Mouse (Mus musculus) ES-Bruce4 (cell line): Measurements from ENCODE around the gene Yars. TPM values are rescaled to one million over a fixed set of nuclear protein-coding genes. Genes with fewer than 3 reads are reported as not detected.

Source experiments
- H3K27ac ChIP-seq: 2 replicates; pipeline ENCODE4 v1.5.1; 2012; ENCODE audit warnings: low read length, inconsistent platforms; ENCODE audit not compliant: insufficient read depth
- H3K27me3 ChIP-seq: 2 replicates; pipeline ENCODE4 v1.6.1; 2012; ENCODE audit warnings: mild to moderate bottlenecking, low read length, inconsistent platforms; ENCODE audit not compliant: control insufficient read depth, poor library complexity, insufficient read depth, severe bottlenecking
- H3K36me3 ChIP-seq: 2 replicates; pipeline ENCODE4 v1.6.1; 2012; ENCODE audit warnings: inconsistent platforms, mild to moderate bottlenecking, low read length, moderate library complexity; ENCODE audit not compliant: control insufficient read depth, poor library complexity, insufficient read depth, severe bottlenecking
- H3K4me1 ChIP-seq: one replicate; pipeline ENCODE4 v1.8.1; 2011; ENCODE audit warnings: low read length; ENCODE audit not compliant: control insufficient read depth, insufficient read depth
- H3K4me3 ChIP-seq: 2 replicates; pipeline ENCODE4 v1.5.1; 2011; ENCODE audit warnings: low read depth, mild to moderate bottlenecking, low read length
- H3K9ac ChIP-seq: 2 replicates; pipeline ENCODE4 v1.6.1; 2012; ENCODE audit warnings: low read depth, mild to moderate bottlenecking, inconsistent platforms; ENCODE audit not compliant: poor library complexity, severe bottlenecking
- H3K9me3 ChIP-seq: replicated peaks from 2 replicates; pipeline ENCODE4 v1.6.1; 2012; ENCODE audit warnings: mild to moderate bottlenecking, low read length, inconsistent platforms; ENCODE audit not compliant: control insufficient read depth, poor library complexity, insufficient read depth, severe bottlenecking
- CTCF ChIP-seq: IDR thresholded peaks from one replicate; pipeline ENCODE4 v1.8.1; 2011; ENCODE audit warnings: low read depth, low read length
- EP300 ChIP-seq: IDR thresholded peaks from 2 replicates; pipeline ENCODE4 v1.6.1; 2011; ENCODE audit warnings: low read depth, low read length; ENCODE audit not compliant: insufficient read depth
- POLR2A ChIP-seq: IDR thresholded peaks from one replicate; pipeline ENCODE4 v1.8.1; 2011; ENCODE audit warnings: low read length; ENCODE audit not compliant: insufficient read depth
- polyA plus RNA-seq: library from polyadenylated mRNA; stranded (reverse); fragments of >200 nt; gene quantifications from 2 replicates; pipeline ENCODE4 v1.2.4, GENCODE M21; 2011; ENCODE audit warnings: low read depth; ENCODE audit not compliant: missing spikeins, insufficient read depth, insufficient read length

The Yars gene
- polyA plus RNA-seq: 90.6 and 99.8 TPM in 2 replicates

DNA sequence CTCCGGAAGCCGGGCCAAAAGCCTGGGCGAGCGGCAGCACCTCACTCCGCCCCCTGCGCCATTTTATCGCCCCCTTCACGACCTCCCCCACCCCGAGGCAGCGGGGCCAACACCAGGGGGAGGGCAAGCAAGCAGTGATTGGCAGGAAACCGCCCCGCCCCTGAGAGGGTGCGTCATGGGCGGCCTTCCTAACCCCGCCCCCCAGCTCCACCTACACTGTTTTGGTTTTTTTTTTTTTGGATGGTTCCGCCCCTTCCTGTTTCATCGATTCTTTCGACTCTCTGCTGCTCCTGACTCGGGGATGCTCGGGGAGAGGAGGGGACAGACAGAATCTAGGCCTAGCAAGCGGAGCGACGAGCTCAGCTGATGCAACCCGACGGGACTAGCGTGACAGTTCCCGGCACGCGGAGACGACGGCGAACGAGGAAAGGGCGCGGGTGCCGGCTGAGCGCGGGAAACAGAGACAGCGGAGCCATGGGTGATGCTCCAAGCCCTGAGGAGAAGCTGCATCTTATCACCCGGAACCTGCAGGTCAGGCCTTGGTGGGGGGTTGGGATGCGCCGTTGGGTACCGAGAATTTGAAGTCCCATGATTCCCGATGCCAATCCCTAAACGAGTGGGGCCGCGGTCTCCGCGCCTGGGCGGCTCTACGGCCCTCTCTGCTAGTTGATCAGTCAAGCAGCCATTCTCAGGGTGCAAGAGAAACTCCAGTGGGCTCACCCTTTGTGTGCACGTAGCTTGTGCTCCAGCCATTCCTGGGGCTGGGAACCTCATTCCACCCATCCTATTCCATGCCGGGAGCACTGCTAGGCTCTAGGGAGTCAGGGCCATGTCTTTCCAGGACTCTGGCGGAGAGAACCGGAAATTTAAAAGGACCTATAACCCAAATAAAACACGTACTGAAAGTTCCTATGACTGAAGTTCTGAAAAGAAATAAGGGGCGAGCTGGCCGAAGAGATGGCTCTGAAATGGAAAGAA, at the start of gene Yars, which contains the start of gene S100pbp:
Gene Yars, plus strand, starts transcription at position 219 of the 978 bp plus-strand sequence.
Gene S100pbp, minus strand, starts transcription at position 186 of the 978 bp plus-strand sequence.
- Histone ChIP-seq H3K36me3 (peaks cover 6% of the 10 kb centered on the region; the same call in 1 of the 2 replicates), H3K4me3 (peak within 1 kb of the TSS; percentile 97), H3K27me3 (no peaks in the 10 kb centered on the region), H3K9ac (peak within 1 kb of the TSS; percentile 94), H3K27ac (peak within 1 kb of the TSS; percentile 64), H3K4me1 (no peaks in the 10 kb centered on the region), H3K9me3 (no peaks in the 10 kb centered on the region)
- TF ChIP-seq EP300: peak; percentile 80; the same call in 1 of the 2 replicates
- no peak for TF ChIP-seq POLR2A
- TF ChIP-seq CTCF: no peak

DNA sequence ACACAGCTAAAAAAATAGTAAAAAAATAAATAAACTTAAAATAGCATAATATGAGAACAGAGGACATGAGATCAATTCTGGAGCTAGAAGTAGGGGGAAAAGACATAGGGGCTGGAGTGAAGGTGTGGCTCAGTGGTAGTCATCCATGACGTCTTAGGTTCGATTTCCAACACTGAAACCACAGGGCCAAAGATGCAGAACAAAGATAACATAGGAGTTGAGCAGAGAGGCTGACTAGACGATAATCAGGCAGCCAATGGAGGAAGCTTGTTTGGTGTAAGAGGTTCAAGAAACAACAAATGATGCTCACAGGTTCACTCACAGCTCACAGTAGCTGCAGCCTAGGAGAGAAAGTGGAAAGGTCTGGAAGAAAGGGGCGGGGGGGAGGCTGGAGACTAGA, 48.8 kb upstream of the Yars start:
- no peaks in the 10 kb centered on the region for H3K4me1 ChIP-seq
- H3K36me3 ChIP-seq: no peaks in the 10 kb centered on the region
- H3K27ac ChIP-seq: no peak overlapping the region
- TF ChIP-seq EP300: no peak
- TF ChIP-seq CTCF: no peak
- no peak for TF ChIP-seq POLR2A
- H3K4me3 ChIP-seq: no peak overlapping the region
- H3K9me3 ChIP-seq: no peaks in the 10 kb centered on the region
- no peak overlapping the region for H3K9ac ChIP-seq
- peaks cover 3% of the 10 kb centered on the region; the same call in 1 of the 2 replicates for H3K27me3 ChIP-seq

DNA sequence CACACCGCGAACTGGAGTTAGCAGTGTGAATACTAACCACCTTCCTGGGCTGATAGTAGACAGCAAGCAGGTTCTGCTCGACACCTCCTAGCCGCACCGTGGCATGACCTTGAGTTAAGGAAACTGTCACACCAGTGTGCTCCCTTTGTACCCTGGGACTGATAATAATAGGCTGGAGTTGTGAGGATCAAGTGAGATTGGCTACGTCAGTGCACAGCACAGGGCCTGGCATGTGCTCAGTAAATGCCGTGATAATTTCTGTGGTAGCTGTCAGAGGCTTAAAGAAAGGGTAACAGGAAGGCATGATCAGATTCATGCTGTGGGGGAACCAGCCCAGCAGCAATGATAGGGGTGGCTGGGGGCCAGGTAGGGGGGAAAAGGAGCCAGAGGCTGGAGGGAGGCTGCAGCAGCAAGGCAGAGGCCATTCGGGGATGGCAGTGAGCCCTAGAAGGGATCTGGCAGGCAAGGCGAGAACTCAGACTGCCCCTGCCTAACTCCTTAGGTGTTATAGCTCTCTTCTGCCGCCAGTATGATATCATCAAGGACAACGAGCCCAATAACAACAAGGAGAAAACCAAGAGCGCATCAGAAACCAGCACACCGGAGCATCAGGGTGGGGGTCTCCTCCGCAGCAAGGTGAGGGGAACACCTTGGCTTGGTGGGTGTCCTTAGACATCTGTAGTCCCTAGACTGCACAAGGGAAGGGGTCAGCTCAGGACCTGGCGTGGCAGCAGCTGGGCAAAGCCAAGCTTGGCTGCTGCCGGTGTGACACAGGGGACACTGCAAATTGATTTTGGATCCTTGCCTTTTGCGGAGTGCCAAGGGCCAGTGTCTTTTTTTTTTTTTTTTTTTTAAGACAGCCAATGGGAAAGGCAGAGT, 47.8 kb upstream of the Yars start:
- H3K9ac ChIP-seq: no peak overlapping the region
- no peaks in the 10 kb centered on the region for H3K4me1 ChIP-seq
- H3K36me3 ChIP-seq: no peaks in the 10 kb centered on the region
- H3K27me3 ChIP-seq: peaks cover 3% of the 10 kb centered on the region; the same call in 1 of the 2 replicates
- no peak overlapping the region for H3K27ac ChIP-seq
- no peaks in the 10 kb centered on the region for H3K9me3 ChIP-seq
- no peak overlapping the region for H3K4me3 ChIP-seq
- TF ChIP-seq CTCF: no peak
- TF ChIP-seq EP300: no peak
- no peak for TF ChIP-seq POLR2A

DNA sequence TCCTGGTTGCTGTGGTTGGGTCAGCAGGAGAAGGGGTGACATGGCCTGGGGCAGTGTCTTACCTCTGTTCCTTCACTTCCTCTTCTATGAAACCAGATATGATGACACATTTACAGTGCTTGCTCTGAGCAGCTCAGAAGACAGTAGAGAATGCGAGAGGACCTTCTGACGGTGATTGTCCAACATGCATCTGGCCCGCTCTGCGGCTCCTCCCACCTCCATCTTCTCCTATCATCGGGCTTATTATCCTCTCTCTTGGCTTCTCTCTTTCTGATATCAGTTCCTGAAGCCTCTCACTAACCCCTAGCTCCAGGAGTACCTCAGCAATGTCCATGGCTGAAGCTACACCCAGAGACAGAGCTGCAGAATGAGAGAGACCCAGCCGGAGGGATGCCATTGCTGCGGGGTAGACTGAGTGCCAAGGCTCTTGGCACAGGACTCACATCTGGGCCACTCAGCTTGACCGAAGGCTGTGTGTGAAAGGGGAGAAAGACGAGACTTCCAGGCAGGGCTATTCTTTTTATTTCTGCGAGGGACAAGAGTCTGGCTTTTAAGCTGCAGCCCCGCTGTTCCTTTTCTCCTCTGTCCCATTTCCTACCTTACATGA, 47.0 kb upstream of the Yars start:
- no peaks in the 10 kb centered on the region for H3K9me3 ChIP-seq
- H3K36me3 ChIP-seq: no peaks in the 10 kb centered on the region
- no peak overlapping the region for H3K27ac ChIP-seq
- no peak overlapping the region for H3K9ac ChIP-seq
- TF ChIP-seq EP300 (no peak), POLR2A (no peak), CTCF (no peak)
- H3K4me3 ChIP-seq: no peak overlapping the region
- no peaks in the 10 kb centered on the region for H3K4me1 ChIP-seq
- H3K27me3 ChIP-seq: peaks cover 3% of the 10 kb centered on the region; the same call in 1 of the 2 replicates

DNA sequence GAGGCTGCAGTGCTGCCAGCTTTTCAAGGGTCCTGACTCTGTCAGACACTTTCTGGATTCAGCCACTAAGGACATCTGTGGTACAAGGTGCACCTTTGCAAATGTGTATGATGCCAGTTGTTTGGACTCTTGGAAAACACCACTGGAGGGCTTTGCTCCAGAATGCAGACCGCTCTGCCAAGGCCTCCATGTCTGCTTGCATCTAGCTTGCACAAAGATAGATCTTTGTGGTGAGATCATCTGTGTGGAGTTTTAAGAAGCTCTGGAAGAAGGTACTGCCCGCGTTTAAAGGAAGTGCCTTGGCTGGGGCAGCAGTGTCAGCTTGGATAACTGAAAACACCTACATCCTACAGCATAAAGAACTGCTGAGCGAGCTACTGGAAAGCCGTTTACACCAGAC, 46.1 kb upstream of the Yars start:
- no peak overlapping the region for H3K27ac ChIP-seq
- H3K27me3 ChIP-seq: no peaks in the 10 kb centered on the region
- H3K36me3 ChIP-seq: no peaks in the 10 kb centered on the region
- no peak overlapping the region for H3K9ac ChIP-seq
- TF ChIP-seq CTCF (no peak), EP300 (no peak), POLR2A (no peak)
- no peaks in the 10 kb centered on the region for H3K4me1 ChIP-seq
- no peaks in the 10 kb centered on the region for H3K9me3 ChIP-seq
- H3K4me3 ChIP-seq: no peak overlapping the region
